Mouse (Mus musculus) thymus, postnatal 36 days (tissue): ENCODE results near the gene Mical1.
A peak's percentile ranks its signal among the peaks of the same experiment; 100 is the strongest.

Experiments
- DNase-seq, 2 experiments: peaks; one replicate each; pipeline ENCODE4 v3.0.0; 2022; ENCODE audit warnings: mixed read lengths in 2 of 2

Gene Mical1

GRCm38 (mm10) chr10:41476171-41477017 is at the start of gene Mical1:
Gene Mical1 (plus strand): TSS chr10:41476314.
- DNase-seq, result peak; percentile 74 to 81

GRCm38 (mm10) chr10:41426368-41426767 is 49.7 kb upstream of the Mical1 start:
- DNase-seq, result no peak

GRCm38 (mm10) chr10:41434624-41435023 is 41.5 kb upstream of the Mical1 start:
- peak; percentile 54 to 63 for DNase-seq

- no peak for DNase-seq
Observed at GRCm38 (mm10) chr10:41435141-41435540, 41.0 kb upstream of the Mical1 start.

- no peak for DNase-seq
Observed at GRCm38 (mm10) chr10:41448216-41448615, 27.9 kb upstream of the Mical1 start.

- peak in 1 of 2 experiments; percentile 12 for DNase-seq
Observed at GRCm38 (mm10) chr10:41449684-41450083, 26.4 kb upstream of the Mical1 start.

GRCm38 (mm10) chr10:41450137-41450670 is 25.9 kb upstream of the Mical1 start, which contains the start of gene Zbtb24:
Gene Zbtb24 (plus strand): TSS chr10:41450383.
- DNase-seq, result peak; percentile 97 to 98

GRCm38 (mm10) chr10:41450780-41451522 is 25.2 kb upstream of the Mical1 start:
- no peak for DNase-seq

- no peak for DNase-seq
Observed at GRCm38 (mm10) chr10:41451656-41452055, 24.5 kb upstream of the Mical1 start.

- DNase-seq, result no peak
Observed at GRCm38 (mm10) chr10:41452791-41453190, 23.3 kb upstream of the Mical1 start.

- no peak for DNase-seq
Observed at GRCm38 (mm10) chr10:41459990-41460389, 16.1 kb upstream of the Mical1 start.

- no peak for DNase-seq
Observed at GRCm38 (mm10) chr10:41460501-41460900, 15.6 kb upstream of the Mical1 start.

- no peak for DNase-seq
Observed at GRCm38 (mm10) chr10:41461057-41461722, 14.9 kb upstream of the Mical1 start.

- DNase-seq, result no peak
Observed at GRCm38 (mm10) chr10:41464401-41464955, 11.6 kb upstream of the Mical1 start.

- DNase-seq, result no peak
Observed at GRCm38 (mm10) chr10:41467325-41467724, 8.8 kb upstream of the Mical1 start.

GRCm38 (mm10) chr10:41470693-41471092 is 5.4 kb upstream of the Mical1 start:
- no peak for DNase-seq

GRCm38 (mm10) chr10:41472534-41472933 is 3.6 kb upstream of the Mical1 start:
- DNase-seq, result no peak

GRCm38 (mm10) chr10:41472962-41473481 is 3.1 kb upstream of the Mical1 start:
- DNase-seq, result no peak

- DNase-seq, result no peak
Observed at GRCm38 (mm10) chr10:41473782-41474468, 2.2 kb upstream of the Mical1 start.

GRCm38 (mm10) chr10:41474981-41475391 is 1.1 kb upstream of the Mical1 start:
- DNase-seq, result no peak

GRCm38 (mm10) chr10:41477018-41477277 is 834 bp downstream of the Mical1 start:
- DNase-seq, result peak; percentile 64 to 68
